Mouse (Mus musculus): ENCODE measurements around the gene 1700034I23Rik.

GRCm38 (mm10) chr3:40938592-40938991, 36.2 kb upstream of the 1700034I23Rik start:
- TF ChIP-seq CTCF (IDR thresholded peaks at IDR 0.05; ENCODE audit: low read depth) (no peak), EP300 (optimal IDR thresholded peaks at IDR 0.05) (no peak)
